Mouse (Mus musculus): ENCODE data around the gene Ccdc125. TPM values are rescaled to one million over a fixed set of nuclear protein-coding genes. Genes with fewer than 3 reads are reported as not detected.

The Ccdc125 gene
- total RNA-seq (2014; rRNA removed), result 0.19 and 1.0 TPM in 2 replicates
- 0.80 and 1.3 TPM in 2 replicates for polyA plus RNA-seq (2015; fragmentation: Nextera tagmentation; extraction: Ambion mirVana)

DNA sequence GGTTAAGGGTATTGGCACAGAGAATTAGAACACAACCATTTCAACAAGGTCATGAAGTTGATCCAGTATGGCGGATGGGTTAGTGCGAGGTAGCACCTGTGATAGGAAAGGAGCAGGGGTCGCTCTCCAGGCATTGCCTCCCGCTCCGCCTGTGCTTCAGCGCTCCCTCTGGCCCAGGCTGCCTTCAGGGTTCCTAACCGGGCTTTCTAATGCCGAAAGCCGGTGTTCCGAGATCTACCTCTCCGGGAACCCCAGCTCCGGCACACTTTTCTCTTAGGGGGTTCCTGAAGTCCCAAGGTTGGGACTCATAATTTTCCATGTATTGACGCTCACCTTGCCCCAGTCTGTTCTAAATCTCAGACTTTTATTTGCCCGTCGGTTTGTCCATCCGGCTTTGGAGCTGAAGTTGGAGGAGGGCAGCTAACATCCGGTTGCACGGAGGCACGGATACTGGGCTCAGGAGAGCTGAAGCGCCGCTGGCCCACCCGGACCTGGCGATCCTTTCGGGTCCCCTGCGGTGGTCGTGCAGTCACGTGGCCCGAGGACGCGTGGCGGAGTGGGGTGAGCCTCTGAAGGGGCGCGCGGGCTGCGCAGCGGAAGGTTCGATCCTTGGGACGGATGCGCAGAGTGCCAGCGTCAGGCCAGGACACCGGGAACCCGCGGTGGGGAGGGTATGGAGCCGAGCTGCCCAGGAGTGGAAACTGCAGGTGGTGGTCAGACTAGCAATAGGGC lies at the start of gene Ccdc125:
Ccdc125 (plus strand) TSS at position 427 of the 732 bp plus-strand sequence.
- peaks cover 4% of the 10 kb centered on the region; the same call in 1 of the 2 replicates for H3K27me3 ChIP-seq (ENCODE audit: insufficient read depth, low read length)
- peaks cover 3% of the 10 kb centered on the region; the same call in 1 of the 2 replicates for H3K4me1 ChIP-seq (ENCODE audit: insufficient read depth)
- ATAC-seq (peak; percentile 53), DNase-seq (peak; percentile 15)
- peaks cover 12% of the 10 kb centered on the region for H3K36me3 ChIP-seq (ENCODE audit: insufficient read depth)
- H3K4me3 ChIP-seq (ENCODE audit: low read depth, low read length), result peak within 1 kb of the TSS; percentile 45
- H3K4me2 ChIP-seq (ENCODE audit: low read depth), result peak within 1 kb of the TSS; percentile 74
- no peak within 1 kb of the TSS for H3K27ac ChIP-seq (ENCODE audit: low read depth, low read length)
- no peaks in the 10 kb centered on the region for H3K9me3 ChIP-seq (ENCODE audit: low read length)
- peak within 1 kb of the TSS; percentile 44; the same call in 1 of the 2 replicates for H3K9ac ChIP-seq
- TF ChIP-seq CTCF (IDR thresholded peaks at IDR 0.05; ENCODE audit: low read depth), result no peak
- WGBS, result 2% methylated on average over 44 of the region's 44 CpGs

DNA sequence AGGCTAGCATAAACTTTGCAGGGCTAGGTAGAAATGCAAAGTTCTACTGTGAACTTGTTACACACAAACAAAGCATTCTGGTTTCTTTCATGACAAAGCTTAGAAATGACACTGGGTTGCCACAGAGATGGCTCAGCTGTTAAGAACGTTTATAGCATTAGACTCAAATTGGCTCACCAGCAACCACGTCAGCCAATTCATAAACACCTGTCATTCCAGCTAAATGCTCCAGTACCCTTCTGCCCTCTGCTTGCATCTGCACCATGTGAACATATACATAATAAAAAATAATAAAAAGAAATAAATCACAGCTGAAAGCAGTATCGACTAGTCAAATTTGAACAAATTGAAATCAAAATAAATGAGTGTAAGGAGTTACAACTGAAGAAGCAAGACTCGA lies 47.3 kb upstream of the Ccdc125 start:
- no peak for DNase-seq
- H3K4me2 ChIP-seq (ENCODE audit: low read depth), result no peak overlapping the region
- ATAC-seq, result no peak
- no peak for TF ChIP-seq CTCF (IDR thresholded peaks at IDR 0.05; ENCODE audit: low read depth)
- H3K9ac ChIP-seq, result no peak overlapping the region
- H3K4me3 ChIP-seq (ENCODE audit: low read depth, low read length), result no peak overlapping the region
- no peak overlapping the region for H3K27ac ChIP-seq (ENCODE audit: low read depth, low read length)
- 90% methylated on average over 4 of the region's 4 CpGs for WGBS
- no peaks in the 10 kb centered on the region for H3K9me3 ChIP-seq (ENCODE audit: low read length)
- peaks cover 57% of the 10 kb centered on the region for H3K36me3 ChIP-seq (ENCODE audit: insufficient read depth)
- no peaks in the 10 kb centered on the region; the same call in 1 of the 2 replicates for H3K27me3 ChIP-seq (ENCODE audit: insufficient read depth, low read length)
- H3K4me1 ChIP-seq (ENCODE audit: insufficient read depth), result no peaks in the 10 kb centered on the region

DNA sequence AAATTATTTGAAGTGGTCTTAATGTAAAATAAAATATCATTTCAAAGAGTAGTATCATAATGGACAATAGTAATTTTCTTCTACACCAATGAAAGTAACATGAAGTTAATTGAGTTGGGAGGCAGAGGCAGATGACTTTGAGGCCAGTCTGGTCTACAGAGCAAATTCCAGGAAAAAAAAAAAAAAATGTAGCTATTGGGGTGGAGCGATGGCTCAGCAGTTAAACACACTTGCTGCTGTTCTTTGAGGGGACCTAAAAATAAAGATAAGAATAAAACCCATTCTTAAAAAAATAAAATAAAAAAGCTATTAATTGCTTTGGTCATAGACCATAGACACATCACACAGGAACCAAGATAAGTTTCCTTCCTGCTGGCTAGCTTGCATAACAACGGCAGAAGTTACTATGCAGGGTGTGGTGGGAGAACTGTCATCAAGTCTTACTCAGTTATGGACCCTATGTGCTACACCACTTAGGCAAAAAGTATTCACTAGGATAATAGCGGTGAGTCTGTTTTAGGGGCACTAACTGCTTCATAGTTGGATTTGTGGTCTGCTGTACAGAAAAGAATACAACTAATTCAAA lies 35.3 kb upstream of the Ccdc125 start:
- no peak for TF ChIP-seq CTCF (IDR thresholded peaks at IDR 0.05; ENCODE audit: low read depth)
- Histone ChIP-seq H3K9me3 (ENCODE audit: low read length) (no peaks in the 10 kb centered on the region), H3K4me1 (ENCODE audit: insufficient read depth) (no peaks in the 10 kb centered on the region), H3K4me2 (ENCODE audit: low read depth) (no peak overlapping the region), H3K27me3 (ENCODE audit: insufficient read depth, low read length) (no peaks in the 10 kb centered on the region), H3K27ac (ENCODE audit: low read depth, low read length) (no peak overlapping the region), H3K9ac (no peak overlapping the region), H3K4me3 (ENCODE audit: low read depth, low read length) (no peak overlapping the region), H3K36me3 (ENCODE audit: insufficient read depth) (peaks cover 69% of the 10 kb centered on the region)
- no peak for ATAC-seq
- WGBS, result 94% methylated on average over 3 of the region's 3 CpGs
- no peak for DNase-seq

DNA sequence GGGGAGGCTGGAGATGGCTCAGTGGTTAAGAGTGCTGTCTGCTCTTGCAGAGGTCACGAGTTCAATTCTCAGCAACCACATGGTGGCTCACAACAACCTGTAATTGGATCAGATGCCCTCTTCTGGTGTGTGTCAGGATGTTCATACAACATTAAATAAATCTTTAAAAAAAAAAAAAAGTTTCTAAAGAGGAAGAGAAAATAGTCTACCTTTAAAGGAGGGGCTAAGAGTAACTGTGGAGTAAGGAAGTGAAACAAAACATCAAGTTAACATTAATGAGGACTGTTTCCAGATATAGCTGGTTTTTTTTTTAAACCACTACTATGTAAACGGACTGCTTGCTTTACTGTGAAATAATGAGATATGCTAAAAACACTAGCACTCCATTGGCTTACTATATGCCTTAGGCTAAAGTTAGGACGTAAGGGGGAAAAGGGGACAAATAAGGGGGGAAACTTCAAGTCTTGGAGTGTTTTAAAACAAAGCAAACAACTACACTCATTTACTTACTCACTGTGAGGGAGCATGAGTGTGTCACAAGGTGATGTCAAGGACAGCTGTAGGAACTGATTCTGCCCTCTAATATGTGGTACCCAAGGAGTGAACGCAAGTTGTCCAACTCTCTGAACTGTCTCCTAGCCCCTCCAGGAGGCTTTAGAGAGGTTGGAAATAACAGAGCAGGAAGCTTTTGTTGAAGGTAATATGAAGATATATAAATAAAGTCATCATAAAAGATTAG lies 26.9 kb upstream of the Ccdc125 start:
- H3K9ac ChIP-seq, result no peak overlapping the region
- H3K4me1 ChIP-seq (ENCODE audit: insufficient read depth), result no peaks in the 10 kb centered on the region
- peaks cover 71% of the 10 kb centered on the region for H3K36me3 ChIP-seq (ENCODE audit: insufficient read depth)
- H3K27ac ChIP-seq (ENCODE audit: low read depth, low read length), result no peak overlapping the region
- no peaks in the 10 kb centered on the region for H3K9me3 ChIP-seq (ENCODE audit: low read length)
- ATAC-seq (no peak), DNase-seq (no peak)
- no peaks in the 10 kb centered on the region for H3K27me3 ChIP-seq (ENCODE audit: insufficient read depth, low read length)
- WGBS, result 92% methylated on average over 4 of the region's 4 CpGs
- no peak overlapping the region for H3K4me2 ChIP-seq (ENCODE audit: low read depth)
- TF ChIP-seq CTCF (IDR thresholded peaks at IDR 0.05; ENCODE audit: low read depth), result no peak
- no peak overlapping the region for H3K4me3 ChIP-seq (ENCODE audit: low read depth, low read length)

DNA sequence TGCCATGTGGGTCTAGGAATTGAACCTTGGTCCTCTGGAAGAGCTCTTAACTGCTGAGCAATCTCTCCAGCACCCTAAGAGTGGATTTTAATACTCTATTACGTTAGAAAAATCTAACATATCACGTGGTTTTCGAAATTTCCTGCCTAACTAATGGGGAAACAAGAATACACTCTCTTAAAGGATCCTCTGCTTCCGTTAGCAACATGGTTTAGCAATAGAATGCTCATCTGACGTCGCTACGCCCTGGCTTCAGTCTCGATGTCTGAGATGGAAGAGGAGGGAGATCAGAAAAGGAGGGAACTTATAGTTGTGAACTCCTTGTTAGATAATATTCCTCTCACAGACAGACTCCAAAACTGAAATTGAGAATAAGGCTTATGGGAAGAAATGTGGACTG lies 21.3 kb upstream of the Ccdc125 start:
- no peak for ATAC-seq
- DNase-seq, result no peak
- 95% methylated on average over 8 of the region's 8 CpGs for WGBS
- peaks cover 37% of the 10 kb centered on the region for H3K36me3 ChIP-seq (ENCODE audit: insufficient read depth)
- H3K4me1 ChIP-seq (ENCODE audit: insufficient read depth), result peaks cover 5% of the 10 kb centered on the region; the same call in 1 of the 2 replicates
- H3K4me3 ChIP-seq (ENCODE audit: low read depth, low read length), result no peak overlapping the region
- H3K9ac ChIP-seq, result no peak overlapping the region
- no peaks in the 10 kb centered on the region for H3K27me3 ChIP-seq (ENCODE audit: insufficient read depth, low read length)
- no peak for TF ChIP-seq CTCF (IDR thresholded peaks at IDR 0.05; ENCODE audit: low read depth)
- no peaks in the 10 kb centered on the region for H3K9me3 ChIP-seq (ENCODE audit: low read length)
- H3K27ac ChIP-seq (ENCODE audit: low read depth, low read length), result no peak overlapping the region
- no peak overlapping the region for H3K4me2 ChIP-seq (ENCODE audit: low read depth)

DNA sequence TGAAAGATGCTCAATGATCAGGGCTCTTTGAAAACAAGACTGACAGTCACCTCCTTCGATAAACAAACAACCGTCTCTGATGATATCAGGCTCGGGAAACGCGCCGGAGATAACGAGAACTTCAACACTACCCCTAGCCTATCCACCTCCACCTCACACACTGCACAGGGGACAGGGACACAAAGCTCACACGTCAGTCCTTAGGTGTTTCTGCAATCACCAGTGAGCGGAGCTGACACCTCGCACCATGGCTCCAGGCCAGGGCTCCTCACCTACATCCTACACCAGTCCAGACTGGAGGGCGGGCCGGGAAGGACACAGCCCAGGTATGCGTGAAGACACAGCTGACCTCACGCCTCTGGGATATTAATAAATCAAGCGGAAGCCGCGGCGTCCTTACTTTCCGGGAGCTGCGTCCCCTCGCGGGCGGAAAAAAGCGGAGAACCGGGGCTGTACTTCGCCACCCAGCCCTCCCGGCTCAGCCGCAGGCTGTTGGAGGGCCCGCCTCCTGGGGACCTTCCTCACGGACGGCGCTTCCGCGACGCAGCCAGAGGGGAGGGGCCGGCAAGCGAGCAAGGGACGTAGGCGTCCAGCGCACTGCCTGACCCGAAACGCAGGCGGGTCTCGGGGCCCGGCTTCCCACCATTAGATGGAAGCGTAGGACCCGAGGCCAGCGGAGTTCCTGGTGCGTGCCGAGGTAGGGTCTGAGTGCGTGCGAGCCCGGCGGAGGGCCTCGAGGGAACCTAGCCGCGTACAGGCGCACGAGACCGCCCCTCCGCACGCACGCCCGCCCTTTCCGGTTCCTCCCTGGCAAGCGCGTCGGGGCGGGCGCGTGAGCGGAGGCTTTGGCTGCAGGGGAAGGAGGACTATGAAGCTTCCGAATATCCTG lies 18.7 kb upstream of the Ccdc125 start, which contains the start of the genes Ak6 and Rad17:
Ak6 (plus strand) TSS at position 430 of the 889 bp plus-strand sequence.
Rad17 (minus strand) TSS at position 502 of the 889 bp plus-strand sequence.
- H3K36me3 ChIP-seq (ENCODE audit: insufficient read depth), result peaks cover 16% of the 10 kb centered on the region
- TF ChIP-seq CTCF (IDR thresholded peaks at IDR 0.05; ENCODE audit: low read depth), result peak; percentile 25
- peak within 1 kb of the TSS; percentile 64 for H3K4me2 ChIP-seq (ENCODE audit: low read depth)
- ATAC-seq (peak; percentile 99), DNase-seq (peak; percentile 97)
- H3K27me3 ChIP-seq (ENCODE audit: insufficient read depth, low read length), result no peaks in the 10 kb centered on the region
- peaks cover 5% of the 10 kb centered on the region; the same call in 1 of the 2 replicates for H3K4me1 ChIP-seq (ENCODE audit: insufficient read depth)
- no peaks in the 10 kb centered on the region for H3K9me3 ChIP-seq (ENCODE audit: low read length)
- WGBS, result under 1% methylated on average over 61 of the region's 73 CpGs
- H3K4me3 ChIP-seq (ENCODE audit: low read depth, low read length), result peak within 1 kb of the TSS; percentile 60
- H3K9ac ChIP-seq, result peak within 1 kb of the TSS; percentile 85
- H3K27ac ChIP-seq (ENCODE audit: low read depth, low read length), result peak within 1 kb of the TSS; percentile 97
